13 mouse cellular contexts compared by ENCODE assay signal in the genomic region with DNA sequence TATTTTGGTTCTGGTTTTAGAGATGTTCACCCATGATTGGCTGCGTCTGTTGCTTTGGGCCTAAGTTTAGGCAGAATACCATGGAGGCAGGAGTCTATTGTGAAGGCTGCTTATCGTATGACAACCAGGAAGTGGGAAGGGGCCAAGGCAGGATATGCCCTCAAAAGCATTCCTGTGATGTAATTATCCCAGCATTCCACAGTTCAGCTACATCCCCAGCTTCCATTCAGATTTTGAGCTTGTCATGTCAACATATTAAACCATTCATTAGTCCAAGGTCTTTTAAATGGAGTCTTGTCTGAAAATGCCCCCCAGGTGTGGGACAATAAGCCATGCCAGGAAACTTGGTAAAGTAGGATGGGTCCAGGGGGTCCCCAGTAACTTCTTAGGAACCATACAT.
"Had no signal": no experiment of that assay in that cellular context is flagged by ENCODE, and none has a peak within 500 bp of the region (broad histone marks: within the 10 kb centered on the region; RNA-seq: fewer than 3 reads in every experiment).

No protein-coding gene starts in this region.

- DNase-seq: kidney, postnatal 14 days; lung, adult 2 months; lung, postnatal 14 days; retina, postnatal 1 day; right cerebral cortex, postnatal 4 days; spleen, adult 18-20 months; thymus, adult 2 months; thymus, postnatal 25 days had no signal

- H3K4me3 ChIP-seq: kidney, embryonic 15.5 days; left cerebral cortex, adult 2 months; limb, embryonic 15.5 days; midbrain, embryonic 13.5 days had no signal

- H3K36me3 ChIP-seq: kidney, embryonic 15.5 days; limb, embryonic 15.5 days; midbrain, embryonic 13.5 days had no signal

- H3K27me3 ChIP-seq: kidney, embryonic 15.5 days; limb, embryonic 15.5 days; midbrain, embryonic 13.5 days had no signal

- H3K27ac ChIP-seq: kidney, embryonic 15.5 days; left cerebral cortex, adult 2 months; limb, embryonic 15.5 days; liver, embryonic 14.5 days; midbrain, embryonic 13.5 days had no signal

- H3K9ac ChIP-seq: kidney, embryonic 15.5 days; limb, embryonic 15.5 days; liver, embryonic 14.5 days; midbrain, embryonic 13.5 days had no signal
